Mouse (Mus musculus) intestine, postnatal 0 days (tissue): ENCODE results near the gene 4930550C14Rik. TPM values are rescaled to one million over a fixed set of nuclear protein-coding genes. Genes with fewer than 3 reads are reported as not detected.

Source experiments
- ATAC-seq: fragments of 200-750 bp; cut with Nextera tagmentation; 2 replicates; pipeline ENCODE4 v1.8.0; 2017; ENCODE audit warnings: mild to moderate bottlenecking, moderate TSS enrichment, moderate library complexity
- H3K27ac ChIP-seq: fragments of 300-500 bp; sonication (generic); 2 replicates; pipeline ENCODE4 v1.5.1; 2014; ENCODE audit warnings: mild to moderate bottlenecking, low read depth, low read length, moderate library complexity
- H3K27me3 ChIP-seq: fragments of 300-500 bp; sonication (generic); replicated peaks from 2 replicates; pipeline ENCODE4 v1.6.1; 2014; ENCODE audit warnings: low read length, mixed read lengths; ENCODE audit not compliant: control insufficient read depth, insufficient read depth
- H3K36me3 ChIP-seq: fragments of 300-500 bp; sonication (generic); 2 replicates; pipeline ENCODE4 v1.6.1; 2014; ENCODE audit warnings: mild to moderate bottlenecking, moderate library complexity; ENCODE audit not compliant: control insufficient read depth, insufficient read depth
- H3K4me1 ChIP-seq: fragments of 300-500 bp; sonication (generic); replicated peaks from 2 replicates; pipeline ENCODE4 v1.6.1; 2014; ENCODE audit warnings: antibody characterized with exemption, low read length, mixed read lengths; ENCODE audit not compliant: control insufficient read depth, insufficient read depth
- H3K4me2 ChIP-seq: fragments of 300-500 bp; sonication (generic); replicated peaks from 2 replicates; pipeline ENCODE4 v1.6.1; 2014; ENCODE audit warnings: low read depth, mild to moderate bottlenecking, moderate library complexity
- H3K4me3 ChIP-seq: fragments of 300-500 bp; sonication (generic); 2 replicates; pipeline ENCODE4 v1.5.1; 2014; ENCODE audit warnings: low read depth, low read length
- H3K9ac ChIP-seq: fragments of 300-500 bp; sonication (generic); 2 replicates; pipeline ENCODE4 v1.6.1; 2014; ENCODE audit warnings: mild to moderate bottlenecking, low read depth, low read length
- H3K9me3 ChIP-seq: fragments of 300-500 bp; sonication (generic); 2 replicates; pipeline ENCODE4 v1.6.1; 2016; ENCODE audit warnings: mixed run types; ENCODE audit not compliant: control insufficient read depth
- CTCF ChIP-seq: sonication (generic); IDR thresholded peaks from 2 replicates; pipeline ENCODE4 v1.5.1; 2016; ENCODE audit warnings: low read depth, mild to moderate bottlenecking, control low read depth, antibody characterized with exemption, moderate library complexity
- WGBS: fragments of 180-500 bp; shearing (Covaris S2); extraction: QIAGEN DNeasy Blood & Tissue Kit; methylation state at CpG from one replicate; pipeline ENCODE4 v1.1.7; 2014; 5-methylcytosine and 5-hydroxymethylcytosine counted together
- polyA plus RNA-seq: library from polyadenylated mRNA; unstranded; fragments of >200 nt; fragmentation: Nextera tagmentation; extraction: Ambion mirVana; gene quantifications from 2 replicates; pipeline ENCODE4 v1.2.1, GENCODE M21; 2015

Gene 4930550C14Rik
- polyA plus RNA-seq, 1 experiment from 2014 or later, result 0.26 TPM

DNA sequence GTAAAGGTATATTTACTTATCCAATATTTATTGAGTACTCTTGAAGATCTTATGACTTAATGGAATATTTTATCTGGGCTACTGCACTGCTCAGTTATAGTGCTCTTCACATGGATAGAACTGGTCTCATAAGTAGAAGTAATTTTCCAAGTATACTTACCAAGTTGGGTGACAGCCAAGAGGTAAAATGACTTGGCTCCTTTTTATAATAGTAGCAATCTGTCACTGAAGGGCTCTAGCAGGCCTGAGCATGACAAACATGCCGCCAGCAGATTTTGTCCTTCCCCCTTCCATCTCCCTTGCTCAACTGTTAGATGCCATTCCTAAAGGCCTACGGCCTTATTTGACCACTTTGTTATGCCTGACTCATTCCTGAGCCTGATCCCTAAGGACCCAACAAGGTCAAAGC is 6.8 kb downstream of the 4930550C14Rik start:
- H3K4me1 ChIP-seq, result no peaks in the 10 kb centered on the region; the same call in 1 of the 2 replicates
- no peaks in the 10 kb centered on the region for H3K9me3 ChIP-seq
- 84% methylated on average over 2 of the region's 2 CpGs for WGBS
- no peak overlapping the region for H3K27ac ChIP-seq
- no peak overlapping the region for H3K4me2 ChIP-seq
- ATAC-seq, result no peak
- H3K9ac ChIP-seq, result no peak overlapping the region
- no peaks in the 10 kb centered on the region for H3K27me3 ChIP-seq
- H3K4me3 ChIP-seq, result no peak overlapping the region
- H3K36me3 ChIP-seq, result no peaks in the 10 kb centered on the region
- no peak for TF ChIP-seq CTCF

GRCm38 (mm10) chr9:53409427-53409826 is 7.3 kb downstream of the 4930550C14Rik start:
- no peak for TF ChIP-seq CTCF
- no peak overlapping the region for H3K27ac ChIP-seq

GRCm38 (mm10) chr9:53422133-53422896 is 20.2 kb downstream of the 4930550C14Rik start:
- Histone ChIP-seq H3K27ac (no peak overlapping the region), H3K9me3 (no peaks in the 10 kb centered on the region), H3K27me3 (no peaks in the 10 kb centered on the region), H3K4me2 (no peak overlapping the region), H3K4me3 (no peak overlapping the region), H3K36me3 (no peaks in the 10 kb centered on the region), H3K4me1 (no peaks in the 10 kb centered on the region), H3K9ac (no peak overlapping the region)
- TF ChIP-seq CTCF, result no peak
- ATAC-seq, result no peak
- 44% methylated on average over 9 of the region's 9 CpGs for WGBS

More at GRCm38 (mm10) chr9:53409427-53409826, 7.3 kb downstream of the 4930550C14Rik start:
- Histone ChIP-seq H3K27me3 (no peaks in the 10 kb centered on the region), H3K36me3 (no peaks in the 10 kb centered on the region), H3K4me1 (no peaks in the 10 kb centered on the region; the same call in 1 of the 2 replicates), H3K4me3 (no peak overlapping the region), H3K9me3 (no peaks in the 10 kb centered on the region), H3K9ac (no peak overlapping the region), H3K4me2 (no peak overlapping the region)
- 70% methylated on average over 3 of the region's 3 CpGs for WGBS
- no peak for ATAC-seq

DNA sequence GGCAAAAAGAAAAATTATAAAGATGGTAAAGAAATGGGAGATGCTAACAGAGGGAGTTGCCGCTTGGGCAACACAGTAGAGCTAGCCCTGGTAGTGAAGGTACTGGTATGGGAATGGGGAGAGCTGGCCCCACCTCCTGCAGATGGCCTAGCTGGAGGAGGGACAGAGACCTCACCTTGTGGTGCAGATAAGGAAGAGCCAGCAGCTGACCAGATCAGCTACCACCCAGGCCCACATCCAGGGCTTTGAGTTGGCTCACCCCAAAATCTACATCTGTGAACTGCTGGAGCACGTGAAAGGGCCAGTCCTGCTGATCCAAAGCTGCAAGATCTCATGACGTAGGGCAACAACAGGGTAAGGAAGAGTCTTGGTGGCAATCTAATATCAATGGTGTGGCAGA is 24.6 kb downstream of the 4930550C14Rik start:
- no peak for ATAC-seq
- no peaks in the 10 kb centered on the region for H3K4me1 ChIP-seq
- WGBS, result 90% methylated on average over 3 of the region's 3 CpGs
- H3K9ac ChIP-seq, result no peak overlapping the region
- H3K4me2 ChIP-seq, result no peak overlapping the region
- no peaks in the 10 kb centered on the region for H3K27me3 ChIP-seq
- no peaks in the 10 kb centered on the region for H3K36me3 ChIP-seq
- no peak for TF ChIP-seq CTCF
- H3K27ac ChIP-seq, result no peak overlapping the region
- no peak overlapping the region for H3K4me3 ChIP-seq
- no peaks in the 10 kb centered on the region for H3K9me3 ChIP-seq

DNA sequence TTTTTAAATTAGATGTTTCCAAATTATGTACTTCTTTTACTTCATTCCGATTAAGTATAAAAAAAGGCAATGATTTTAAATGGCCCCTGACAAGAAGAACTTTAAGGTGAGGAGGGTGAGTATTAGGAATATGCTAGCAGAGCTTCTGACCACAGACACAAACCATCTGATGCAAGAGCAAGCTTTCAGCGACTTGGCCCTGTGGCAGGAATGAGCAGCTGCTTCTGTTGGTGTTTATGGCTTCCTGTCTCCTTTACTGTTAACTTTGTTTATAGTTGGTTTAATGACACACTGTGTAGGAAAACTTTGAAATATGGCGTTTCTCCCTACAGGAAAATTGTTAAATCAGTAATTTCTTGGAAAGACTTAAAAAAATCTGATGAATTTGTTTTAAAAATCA is 25.5 kb downstream of the 4930550C14Rik start:
- Histone ChIP-seq H3K36me3 (no peaks in the 10 kb centered on the region), H3K27ac (no peak overlapping the region), H3K9ac (no peak overlapping the region), H3K27me3 (no peaks in the 10 kb centered on the region), H3K9me3 (no peaks in the 10 kb centered on the region), H3K4me2 (no peak overlapping the region), H3K4me3 (no peak overlapping the region), H3K4me1 (no peaks in the 10 kb centered on the region)
- ATAC-seq, result no peak
- peak; percentile 44; the same call in 1 of the 2 replicates for TF ChIP-seq CTCF
- 57% methylated on average over 3 of the region's 3 CpGs for WGBS

DNA sequence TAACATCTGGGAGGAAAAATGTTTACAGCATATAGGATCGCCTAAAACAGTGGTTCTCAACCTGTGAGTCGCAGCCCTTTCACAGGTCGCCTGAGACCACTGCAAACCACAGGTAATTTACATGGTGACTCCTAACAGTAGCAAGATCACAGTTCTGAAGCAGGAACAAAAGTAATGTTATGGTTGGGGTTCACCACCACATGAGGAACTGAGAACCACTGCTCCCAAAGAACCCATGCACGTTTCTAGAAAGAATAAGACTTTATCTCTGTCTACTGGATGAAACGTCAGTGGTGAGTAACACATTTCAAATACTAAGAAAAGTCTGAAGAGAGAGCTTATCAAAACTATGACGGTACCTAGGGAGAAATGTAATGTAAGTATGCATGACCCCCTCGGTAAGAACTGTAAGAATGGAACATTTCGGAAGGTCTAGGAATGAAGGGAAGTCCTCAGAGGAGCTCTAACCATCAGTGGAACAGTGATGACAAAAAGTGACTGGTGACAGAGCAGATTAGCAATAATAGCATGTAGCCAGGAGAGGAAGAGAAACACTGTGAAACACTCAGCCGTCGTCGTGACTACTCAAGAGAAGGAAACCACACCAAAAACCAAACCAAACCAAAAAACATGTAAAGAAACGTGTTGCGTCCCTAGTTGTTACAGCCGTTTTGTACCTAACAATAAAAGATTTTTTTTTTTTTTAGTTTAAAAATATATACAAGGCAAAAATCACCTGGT is 33.9 kb downstream of the 4930550C14Rik start:
- H3K9ac ChIP-seq, result no peak overlapping the region
- H3K9me3 ChIP-seq, result no peaks in the 10 kb centered on the region
- no peaks in the 10 kb centered on the region for H3K27me3 ChIP-seq
- 91% methylated on average over 14 of the region's 14 CpGs for WGBS
- peaks cover 10% of the 10 kb centered on the region; the same call in 1 of the 2 replicates for H3K36me3 ChIP-seq
- ATAC-seq, result no peak
- no peak for TF ChIP-seq CTCF
- H3K4me2 ChIP-seq, result no peak overlapping the region
- no peaks in the 10 kb centered on the region for H3K4me1 ChIP-seq
- no peak overlapping the region for H3K27ac ChIP-seq
- H3K4me3 ChIP-seq, result no peak overlapping the region
